Mouse (Mus musculus) hindbrain, embryonic 12.5 days (tissue): Measurements from ENCODE around the gene Cabcoco1. TPM values are rescaled to one million over a fixed set of nuclear protein-coding genes. Genes with fewer than 3 reads are reported as not detected.

ENCODE experiments used
- ATAC-seq: fragments of 200-750 bp; cut with Nextera tagmentation; 2 replicates; pipeline ENCODE4 v1.8.0; 2017; ENCODE audit warnings: moderate TSS enrichment; ENCODE audit not compliant: low FRiP score
- H3K27ac ChIP-seq: fragments of 300-500 bp; sonication (generic); 2 replicates; pipeline ENCODE4 v1.5.1; 2016; ENCODE audit warnings: mild to moderate bottlenecking
- H3K27me3 ChIP-seq: fragments of 300-500 bp; sonication (generic); 2 replicates; pipeline ENCODE4 v1.6.1; 2016; ENCODE audit warnings: mild to moderate bottlenecking
- H3K36me3 ChIP-seq: fragments of 300-500 bp; sonication (generic); 2 replicates; pipeline ENCODE4 v1.6.1; 2016; ENCODE audit warnings: mild to moderate bottlenecking
- H3K4me1 ChIP-seq: fragments of 300-500 bp; sonication (generic); 2 replicates; pipeline ENCODE4 v1.6.1; 2016
- H3K4me2 ChIP-seq: fragments of 300-500 bp; sonication (generic); replicated peaks from 2 replicates; pipeline ENCODE4 v1.6.1; 2016; ENCODE audit warnings: mild to moderate bottlenecking
- H3K4me3 ChIP-seq: fragments of 300-500 bp; sonication (generic); 2 replicates; pipeline ENCODE4 v1.5.1; 2016; ENCODE audit warnings: mild to moderate bottlenecking
- H3K9ac ChIP-seq: fragments of 300-500 bp; sonication (generic); 2 replicates; pipeline ENCODE4 v1.6.1; 2016; ENCODE audit warnings: mild to moderate bottlenecking, moderate library complexity
- H3K9me3 ChIP-seq: fragments of 300-500 bp; sonication (generic); replicated peaks from 2 replicates; pipeline ENCODE4 v1.6.1; 2016; ENCODE audit warnings: mild to moderate bottlenecking
- WGBS: fragments of 180-500 bp; shearing (Covaris S2); methylation state at CpG from one replicate; pipeline ENCODE4 v1.1.7; 2016; 5-methylcytosine and 5-hydroxymethylcytosine counted together
- polyA plus RNA-seq: library from polyadenylated mRNA; unstranded; fragments of >200 nt; fragmentation: Nextera tagmentation; extraction: Ambion mirVana; gene quantifications from 2 replicates; pipeline ENCODE4 v1.2.1, GENCODE M21; 2016

Cabcoco1 gene
- polyA plus RNA-seq, 1 experiment from 2014 or later, result 1.1 TPM

GRCm38 (mm10) chr10:68444361-68445114, 97.2 kb downstream of the Cabcoco1 start:
- ATAC-seq, result no peak
- Histone ChIP-seq H3K36me3 (no peaks in the 10 kb centered on the region), H3K9me3 (no peaks in the 10 kb centered on the region), H3K27ac (no peak overlapping the region), H3K27me3 (no peaks in the 10 kb centered on the region), H3K9ac (no peak overlapping the region), H3K4me2 (no peak overlapping the region), H3K4me1 (peaks cover 9% of the 10 kb centered on the region), H3K4me3 (no peak overlapping the region)
- 91% methylated on average over 14 of the region's 14 CpGs for WGBS

- ATAC-seq, result no peak
- H3K4me1 ChIP-seq, result peaks cover 9% of the 10 kb centered on the region
- H3K27me3 ChIP-seq, result no peaks in the 10 kb centered on the region
- WGBS, result 23% methylated on average over 7 of the region's 7 CpGs
- no peak overlapping the region for H3K9ac ChIP-seq
- no peak overlapping the region for H3K4me2 ChIP-seq
- H3K4me3 ChIP-seq, result no peak overlapping the region
- H3K36me3 ChIP-seq, result no peaks in the 10 kb centered on the region
- no peak overlapping the region for H3K27ac ChIP-seq
- H3K9me3 ChIP-seq, result no peaks in the 10 kb centered on the region
These were observed 98.6 kb downstream of the Cabcoco1 start for GRCm38 (mm10) chr10:68443132-68443531.

GRCm38 (mm10) chr10:68442713-68443112, 99.0 kb downstream of the Cabcoco1 start:
- H3K27ac ChIP-seq, result no peak overlapping the region
- no peaks in the 10 kb centered on the region for H3K9me3 ChIP-seq
- peaks cover 9% of the 10 kb centered on the region for H3K4me1 ChIP-seq
- H3K4me2 ChIP-seq, result no peak overlapping the region
- no peaks in the 10 kb centered on the region for H3K36me3 ChIP-seq
- no peak overlapping the region for H3K9ac ChIP-seq
- no peak for ATAC-seq
- WGBS, result 9% methylated on average over 3 of the region's 3 CpGs
- H3K4me3 ChIP-seq, result no peak overlapping the region
- no peaks in the 10 kb centered on the region for H3K27me3 ChIP-seq

GRCm38 (mm10) chr10:68441931-68442662, 99.6 kb downstream of the Cabcoco1 start:
- H3K4me3 ChIP-seq, result no peak overlapping the region
- peaks cover 9% of the 10 kb centered on the region for H3K4me1 ChIP-seq
- no peak overlapping the region for H3K27ac ChIP-seq
- H3K36me3 ChIP-seq, result no peaks in the 10 kb centered on the region
- H3K4me2 ChIP-seq, result no peak overlapping the region
- H3K9me3 ChIP-seq, result no peaks in the 10 kb centered on the region
- H3K27me3 ChIP-seq, result no peaks in the 10 kb centered on the region
- ATAC-seq, result no peak
- H3K9ac ChIP-seq, result no peak overlapping the region
- 71% methylated on average over 10 of the region's 10 CpGs for whole genome bisulfite sequencing

- no peaks in the 10 kb centered on the region for H3K27me3 ChIP-seq
- no peak for ATAC-seq
- 69% methylated on average over 8 of the region's 8 CpGs for WGBS
These were observed 101.2 kb downstream of the Cabcoco1 start for GRCm38 (mm10) chr10:68440515-68440914.

GRCm38 (mm10) chr10:68435754-68436153, 105.9 kb downstream of the Cabcoco1 start:
- Histone ChIP-seq H3K36me3 (no peaks in the 10 kb centered on the region), H3K27me3 (no peaks in the 10 kb centered on the region), H3K27ac (no peak overlapping the region), H3K9me3 (no peaks in the 10 kb centered on the region), H3K4me1 (no peaks in the 10 kb centered on the region), H3K4me2 (no peak overlapping the region), H3K4me3 (no peak overlapping the region), H3K9ac (no peak overlapping the region)
- no peak for ATAC-seq
- 86% methylated on average over 7 of the region's 7 CpGs for WGBS

More at GRCm38 (mm10) chr10:68440515-68440914, 101.2 kb downstream of the Cabcoco1 start:
- no peaks in the 10 kb centered on the region for H3K36me3 ChIP-seq
- peaks cover 9% of the 10 kb centered on the region for H3K4me1 ChIP-seq
- H3K27ac ChIP-seq, result no peak overlapping the region
- H3K4me2 ChIP-seq, result no peak overlapping the region
- H3K4me3 ChIP-seq, result no peak overlapping the region
- no peak overlapping the region for H3K9ac ChIP-seq
- no peaks in the 10 kb centered on the region for H3K9me3 ChIP-seq

GRCm38 (mm10) chr10:68435001-68435560, 106.6 kb downstream of the Cabcoco1 start:
- no peak for ATAC-seq
- Histone ChIP-seq H3K27me3 (no peaks in the 10 kb centered on the region), H3K36me3 (no peaks in the 10 kb centered on the region), H3K9me3 (no peaks in the 10 kb centered on the region), H3K4me1 (no peaks in the 10 kb centered on the region), H3K9ac (no peak overlapping the region), H3K4me2 (no peak overlapping the region), H3K27ac (no peak overlapping the region), H3K4me3 (no peak overlapping the region)
- WGBS, result 78% methylated on average over 13 of the region's 13 CpGs

GRCm38 (mm10) chr10:68434045-68434639, 107.6 kb downstream of the Cabcoco1 start:
- Histone ChIP-seq H3K9me3 (no peaks in the 10 kb centered on the region), H3K4me2 (no peak overlapping the region), H3K36me3 (no peaks in the 10 kb centered on the region), H3K9ac (no peak overlapping the region), H3K27ac (no peak overlapping the region), H3K4me3 (no peak overlapping the region), H3K4me1 (no peaks in the 10 kb centered on the region), H3K27me3 (no peaks in the 10 kb centered on the region)
- no peak for ATAC-seq
- 78% methylated on average over 9 of the region's 9 CpGs for WGBS

- Histone ChIP-seq H3K4me2 (no peak overlapping the region), H3K27ac (no peak overlapping the region), H3K4me1 (no peaks in the 10 kb centered on the region), H3K36me3 (no peaks in the 10 kb centered on the region), H3K27me3 (no peaks in the 10 kb centered on the region), H3K4me3 (no peak overlapping the region), H3K9me3 (no peaks in the 10 kb centered on the region; the same call in 1 of the 2 replicates), H3K9ac (no peak overlapping the region)
- 91% methylated on average over 6 of the region's 6 CpGs for WGBS
- ATAC-seq, result no peak
These were observed 110.3 kb downstream of the Cabcoco1 start for GRCm38 (mm10) chr10:68431346-68431745.

GRCm38 (mm10) chr10:68430929-68431328, 110.8 kb downstream of the Cabcoco1 start:
- Histone ChIP-seq H3K36me3 (no peaks in the 10 kb centered on the region), H3K27ac (no peak overlapping the region), H3K4me3 (no peak overlapping the region), H3K27me3 (no peaks in the 10 kb centered on the region), H3K4me2 (no peak overlapping the region), H3K9me3 (no peaks in the 10 kb centered on the region; the same call in 1 of the 2 replicates), H3K4me1 (no peaks in the 10 kb centered on the region), H3K9ac (no peak overlapping the region)
- ATAC-seq, result no peak
- 93% methylated on average over 13 of the region's 13 CpGs for WGBS

GRCm38 (mm10) chr10:68420393-68420920, 121.2 kb downstream of the Cabcoco1 start:
- Histone ChIP-seq H3K27ac (no peak overlapping the region), H3K36me3 (no peaks in the 10 kb centered on the region), H3K4me3 (no peak overlapping the region), H3K9me3 (no peaks in the 10 kb centered on the region), H3K4me1 (no peaks in the 10 kb centered on the region), H3K9ac (no peak overlapping the region), H3K4me2 (no peak overlapping the region), H3K27me3 (no peaks in the 10 kb centered on the region)
- no peak for ATAC-seq
- WGBS, result 83% methylated on average over 7 of the region's 7 CpGs

- WGBS, result 79% methylated on average over 2 of the region's 2 CpGs
- ATAC-seq, result no peak
- H3K4me1 ChIP-seq, result no peaks in the 10 kb centered on the region
These were observed 121.8 kb downstream of the Cabcoco1 start for GRCm38 (mm10) chr10:68419893-68420292.

More at GRCm38 (mm10) chr10:68419893-68420292, 121.8 kb downstream of the Cabcoco1 start:
- Histone ChIP-seq H3K4me3 (no peak overlapping the region), H3K27me3 (no peaks in the 10 kb centered on the region), H3K4me2 (no peak overlapping the region), H3K36me3 (no peaks in the 10 kb centered on the region), H3K9me3 (no peaks in the 10 kb centered on the region), H3K27ac (no peak overlapping the region), H3K9ac (no peak overlapping the region)
